Mouse (Mus musculus): ENCODE data around the gene Gdf7. TPM values are rescaled to one million over a fixed set of nuclear protein-coding genes. Genes with fewer than 3 reads are reported as not detected.
A peak's percentile ranks its signal among the peaks of the same experiment; 100 is the strongest.

Gdf7 gene
- polyA plus RNA-seq, 1 experiment from 2014 or later, result 0.16 TPM

DNA sequence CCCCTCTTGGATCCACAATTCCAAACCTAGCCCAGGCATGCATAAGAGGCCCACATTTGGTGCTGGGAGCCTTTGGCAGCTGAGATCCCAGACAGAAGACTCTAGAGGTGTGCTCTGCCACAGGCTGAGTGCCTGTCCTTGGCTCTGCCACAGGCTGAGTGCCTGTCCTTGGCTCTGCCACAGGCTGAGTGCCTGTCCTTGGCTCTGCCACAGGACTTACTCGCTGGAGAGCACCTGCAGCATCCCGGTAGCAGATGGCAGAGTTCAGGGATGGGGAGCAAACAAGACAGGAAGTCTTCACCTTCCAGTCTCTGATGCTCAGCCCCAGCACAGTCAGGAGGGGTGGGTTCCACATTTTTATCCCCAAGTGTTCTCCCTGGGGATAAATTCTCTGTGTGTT is 3.5 kb upstream of the Gdf7 start:
- no peaks in the 10 kb centered on the region for H3K36me3 ChIP-seq (ENCODE audit: control insufficient read depth, insufficient read depth, low read length)
- H3K4me2 ChIP-seq (ENCODE audit: low read length), result no peak overlapping the region
- H3K9ac ChIP-seq (ENCODE audit: low read depth, low read length), result no peak overlapping the region
- 44% methylated on average over 2 of the region's 2 CpGs for whole genome bisulfite sequencing
- ATAC-seq, result no peak
- peaks cover 45% of the 10 kb centered on the region for H3K27me3 ChIP-seq (ENCODE audit: control insufficient read depth, insufficient read depth, low read depth, low read length)
- H3K27ac ChIP-seq (ENCODE audit: low read length), result no peak overlapping the region
- H3K9me3 ChIP-seq (replicated peaks; ENCODE audit: control insufficient read depth, low read length, poor library complexity, severe bottlenecking), result no peaks in the 10 kb centered on the region
- no peak overlapping the region for H3K4me3 ChIP-seq (ENCODE audit: low read depth, low read length)
- peaks cover 10% of the 10 kb centered on the region for H3K4me1 ChIP-seq (ENCODE audit: control insufficient read depth, insufficient read depth, low read length)

DNA sequence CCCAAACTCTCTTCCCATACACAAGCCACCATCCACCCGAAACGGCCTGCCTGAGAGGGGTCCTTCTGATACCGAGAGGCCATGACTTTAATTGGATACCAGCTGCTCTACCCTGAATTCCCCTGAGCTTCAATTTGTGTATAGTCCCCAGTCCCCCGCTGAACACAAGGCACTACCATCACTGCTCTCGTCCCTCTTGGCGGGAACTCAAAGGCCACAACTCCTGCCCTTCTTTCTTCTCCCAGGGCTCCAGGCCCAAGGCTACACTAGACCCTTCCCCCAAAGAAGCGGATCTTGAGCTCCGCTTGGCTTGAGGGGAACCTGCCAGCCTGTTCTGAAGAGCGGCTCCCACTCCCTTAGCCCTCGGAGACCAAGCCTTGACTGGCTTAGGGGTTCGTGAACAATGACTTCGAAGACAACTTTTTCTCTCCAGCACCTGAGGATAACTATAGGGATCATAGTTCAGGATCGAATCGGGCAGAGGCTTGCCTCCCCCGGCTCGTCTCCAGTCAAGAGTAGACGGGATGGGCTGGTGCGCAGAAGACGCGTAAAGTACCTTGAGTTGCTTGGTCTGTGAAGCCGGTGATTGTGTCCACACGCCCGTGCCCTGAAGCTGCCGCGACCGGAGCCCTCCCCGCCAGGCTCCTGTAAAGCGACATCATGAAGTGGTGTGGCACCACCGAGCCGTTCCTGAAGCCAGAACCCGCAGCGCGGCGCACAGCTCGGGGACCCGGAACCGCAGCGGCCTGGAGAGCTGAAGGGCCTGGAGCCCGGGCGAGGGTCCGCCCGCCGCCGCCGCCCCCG is 541 bp downstream of the Gdf7 start:
- WGBS, result 2% methylated on average over 45 of the region's 46 CpGs
- peak; percentile 2; the same call in 1 of the 2 replicates for ATAC-seq
- H3K27ac ChIP-seq (ENCODE audit: low read length), result no peak overlapping the region

DNA sequence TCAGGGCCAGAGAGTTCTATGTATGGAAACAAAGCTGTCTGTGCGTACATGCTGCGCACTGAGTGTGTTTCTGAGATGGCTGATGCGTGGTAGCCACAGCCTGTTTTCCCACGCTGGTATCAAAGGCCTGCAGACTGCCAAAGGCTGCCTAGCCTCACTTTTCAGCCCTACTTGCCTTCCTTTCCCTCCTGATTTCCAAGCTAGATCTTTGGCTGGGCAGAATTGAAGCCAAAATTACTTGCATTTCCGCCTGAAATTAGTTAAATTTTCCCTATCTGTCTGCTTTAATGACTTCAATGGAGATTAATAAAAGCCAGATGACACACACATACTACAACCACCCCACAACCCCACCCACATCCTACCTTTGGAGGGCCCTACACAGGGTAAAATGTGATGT is 1.2 kb downstream of the Gdf7 start:
- H3K4me3 ChIP-seq (ENCODE audit: low read depth, low read length), result no peak overlapping the region
- H3K4me2 ChIP-seq (ENCODE audit: low read length), result no peak overlapping the region

More for the DNA sequence above, 541 bp downstream of the Gdf7 start:
- no peaks in the 10 kb centered on the region for H3K36me3 ChIP-seq (ENCODE audit: control insufficient read depth, insufficient read depth, low read length)
- peak overlapping the region; percentile 57 for H3K9ac ChIP-seq (ENCODE audit: low read depth, low read length)
- H3K9me3 ChIP-seq (replicated peaks; ENCODE audit: control insufficient read depth, low read length, poor library complexity, severe bottlenecking), result no peaks in the 10 kb centered on the region
- peaks cover 18% of the 10 kb centered on the region for H3K4me1 ChIP-seq (ENCODE audit: control insufficient read depth, insufficient read depth, low read length)
- peak overlapping the region; percentile 43 for H3K4me3 ChIP-seq (ENCODE audit: low read depth, low read length)
- peaks cover 70% of the 10 kb centered on the region for H3K27me3 ChIP-seq (ENCODE audit: control insufficient read depth, insufficient read depth, low read depth, low read length)
- peak overlapping the region; percentile 82 for H3K4me2 ChIP-seq (ENCODE audit: low read length)

DNA sequence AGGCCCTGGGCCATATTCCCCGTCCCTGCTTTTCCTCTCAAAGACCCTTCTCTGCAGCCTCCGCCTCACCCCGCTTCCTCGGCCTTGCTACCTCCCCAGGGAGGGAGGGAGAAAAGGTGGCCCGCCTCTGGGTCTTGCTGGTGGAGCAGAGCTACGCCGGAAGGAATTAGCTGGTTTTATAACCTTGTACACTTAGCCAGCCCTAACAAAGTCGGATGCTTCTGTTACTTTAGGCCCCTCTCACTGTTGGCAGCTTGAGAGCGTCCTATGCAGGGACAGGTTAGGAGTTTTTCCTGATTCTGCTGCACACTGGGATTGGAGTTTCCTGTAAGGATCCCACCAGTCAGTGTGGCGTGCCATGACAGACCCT is 1.7 kb downstream of the Gdf7 start:
- Histone ChIP-seq H3K9me3 (replicated peaks; ENCODE audit: control insufficient read depth, low read length, poor library complexity, severe bottlenecking) (no peaks in the 10 kb centered on the region), H3K9ac (ENCODE audit: low read depth, low read length) (no peak overlapping the region), H3K4me3 (ENCODE audit: low read depth, low read length) (no peak overlapping the region), H3K4me2 (ENCODE audit: low read length) (no peak overlapping the region), H3K36me3 (ENCODE audit: control insufficient read depth, insufficient read depth, low read length) (no peaks in the 10 kb centered on the region), H3K27me3 (ENCODE audit: control insufficient read depth, insufficient read depth, low read depth, low read length) (peaks cover 74% of the 10 kb centered on the region), H3K4me1 (ENCODE audit: control insufficient read depth, insufficient read depth, low read length) (peaks cover 18% of the 10 kb centered on the region), H3K27ac (ENCODE audit: low read length) (no peak overlapping the region)
- ATAC-seq, result no peak
- WGBS, result 17% methylated on average over 10 of the region's 10 CpGs

More for the DNA sequence above, 1.2 kb downstream of the Gdf7 start:
- peaks cover 18% of the 10 kb centered on the region for H3K4me1 ChIP-seq (ENCODE audit: control insufficient read depth, insufficient read depth, low read length)
- 21% methylated on average over 5 of the region's 5 CpGs for WGBS
- H3K27ac ChIP-seq (ENCODE audit: low read length), result no peak overlapping the region
- H3K36me3 ChIP-seq (ENCODE audit: control insufficient read depth, insufficient read depth, low read length), result no peaks in the 10 kb centered on the region
- H3K9me3 ChIP-seq (replicated peaks; ENCODE audit: control insufficient read depth, low read length, poor library complexity, severe bottlenecking), result no peaks in the 10 kb centered on the region
- no peak for ATAC-seq
- H3K9ac ChIP-seq (ENCODE audit: low read depth, low read length), result no peak overlapping the region
- peaks cover 73% of the 10 kb centered on the region for H3K27me3 ChIP-seq (ENCODE audit: control insufficient read depth, insufficient read depth, low read depth, low read length)

DNA sequence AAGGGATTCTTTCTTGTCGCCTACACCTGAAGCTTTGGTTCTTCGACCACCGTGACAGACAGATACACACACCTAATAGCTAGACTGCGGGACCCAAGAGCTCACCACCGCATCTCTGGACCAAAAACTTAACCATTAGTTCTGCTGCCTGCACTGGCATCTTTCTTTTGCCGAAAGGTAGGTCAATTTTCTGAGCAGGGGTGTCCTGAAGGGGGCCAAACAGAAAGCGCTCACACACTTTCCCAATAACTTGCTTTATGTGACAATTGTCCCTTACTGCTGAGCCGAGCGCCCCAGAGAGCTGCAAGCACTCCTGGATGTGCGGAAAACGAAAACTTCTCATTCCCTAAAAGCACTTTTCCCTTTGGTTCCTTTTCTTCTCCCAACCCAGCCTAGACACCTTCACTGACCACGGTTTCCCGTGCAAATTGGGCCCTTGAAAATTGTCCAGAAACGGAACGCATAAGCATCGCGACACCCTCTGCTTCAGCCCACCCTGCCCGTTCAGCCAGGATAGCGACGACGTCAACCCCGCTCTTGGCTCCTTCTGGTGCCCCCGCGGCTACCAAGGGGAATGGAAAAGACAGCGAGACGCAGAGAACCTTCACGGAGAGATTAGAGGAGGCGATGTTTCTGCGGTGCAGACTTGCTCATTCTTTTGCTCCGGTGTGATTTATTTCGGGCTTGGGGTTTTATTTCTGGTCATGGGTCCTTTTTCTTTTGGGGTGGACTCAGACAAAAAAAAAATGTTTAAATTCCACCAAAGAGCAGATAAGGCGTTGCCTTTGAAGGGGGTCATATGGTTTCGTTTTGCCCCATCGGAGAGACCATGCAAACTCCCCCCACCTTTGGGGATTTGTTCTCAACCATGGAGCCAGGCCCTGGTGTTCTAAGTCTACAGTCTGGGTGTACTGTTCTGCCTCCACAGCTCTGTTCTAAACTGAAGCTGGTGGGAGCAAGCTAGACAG is 2.3 kb downstream of the Gdf7 start:
- H3K36me3 ChIP-seq (ENCODE audit: control insufficient read depth, insufficient read depth, low read length), result no peaks in the 10 kb centered on the region
- H3K27me3 ChIP-seq (ENCODE audit: control insufficient read depth, insufficient read depth, low read depth, low read length), result peaks cover 73% of the 10 kb centered on the region
- H3K4me1 ChIP-seq (ENCODE audit: control insufficient read depth, insufficient read depth, low read length), result peaks cover 18% of the 10 kb centered on the region
- no peak overlapping the region for H3K27ac ChIP-seq (ENCODE audit: low read length)
- no peaks in the 10 kb centered on the region for H3K9me3 ChIP-seq (replicated peaks; ENCODE audit: control insufficient read depth, low read length, poor library complexity, severe bottlenecking)
- ATAC-seq, result no peak
- no peak overlapping the region for H3K4me3 ChIP-seq (ENCODE audit: low read depth, low read length)
- no peak overlapping the region for H3K4me2 ChIP-seq (ENCODE audit: low read length)
- no peak overlapping the region for H3K9ac ChIP-seq (ENCODE audit: low read depth, low read length)
- WGBS, result 3% methylated on average over 34 of the region's 34 CpGs

DNA sequence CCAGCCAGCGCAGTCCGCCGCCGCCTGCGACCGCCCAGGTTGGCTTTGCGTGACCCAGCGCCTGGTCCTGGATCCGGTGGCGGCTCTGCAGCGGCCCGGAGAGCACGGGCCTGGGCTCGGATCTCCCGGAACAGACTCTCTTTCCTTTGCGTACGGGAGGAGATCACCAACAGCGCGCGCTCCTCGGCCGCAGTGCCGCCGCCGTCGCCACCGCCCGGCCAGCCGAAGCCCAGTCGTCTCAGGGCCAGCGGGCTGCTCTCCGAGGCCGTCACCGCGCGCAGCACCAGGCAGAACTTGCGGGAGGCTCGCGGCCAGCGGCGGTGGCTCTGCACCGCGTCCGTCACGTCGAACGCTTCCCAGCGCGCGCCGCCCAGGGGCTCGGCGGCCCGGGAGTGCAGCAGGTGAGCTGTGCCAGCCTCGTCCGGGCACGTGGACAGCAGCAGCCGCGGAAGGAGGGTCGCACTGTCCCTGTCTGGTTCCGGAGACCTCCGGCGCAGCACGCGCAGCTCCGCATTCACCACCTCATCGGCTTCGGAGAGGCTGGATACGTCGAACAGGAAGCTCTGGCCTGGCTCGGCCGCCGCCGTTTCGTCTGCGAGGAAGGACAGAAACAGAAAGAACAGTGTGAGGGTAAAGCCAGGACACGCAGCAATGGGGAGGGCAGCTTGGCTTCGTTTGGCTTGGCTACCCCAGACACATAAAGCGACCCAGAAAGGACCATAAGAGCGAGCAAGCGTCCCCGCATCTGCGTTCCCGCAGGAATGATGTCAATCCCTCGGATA is 3.2 kb downstream of the Gdf7 start:
- H3K4me2 ChIP-seq (ENCODE audit: low read length), result peak overlapping the region; percentile 62
- H3K36me3 ChIP-seq (ENCODE audit: control insufficient read depth, insufficient read depth, low read length), result no peaks in the 10 kb centered on the region
- WGBS, result under 1% methylated on average over 78 of the region's 85 CpGs
- peak; percentile 16; the same call in 1 of the 2 replicates for ATAC-seq
- no peaks in the 10 kb centered on the region for H3K9me3 ChIP-seq (replicated peaks; ENCODE audit: control insufficient read depth, low read length, poor library complexity, severe bottlenecking)
- peak overlapping the region; percentile 40 for H3K4me3 ChIP-seq (ENCODE audit: low read depth, low read length)
- H3K9ac ChIP-seq (ENCODE audit: low read depth, low read length), result peak overlapping the region; percentile 35; the same call in 1 of the 2 replicates
- H3K4me1 ChIP-seq (ENCODE audit: control insufficient read depth, insufficient read depth, low read length), result peaks cover 18% of the 10 kb centered on the region
- H3K27me3 ChIP-seq (ENCODE audit: control insufficient read depth, insufficient read depth, low read depth, low read length), result peaks cover 68% of the 10 kb centered on the region
- no peak overlapping the region for H3K27ac ChIP-seq (ENCODE audit: low read length)

DNA sequence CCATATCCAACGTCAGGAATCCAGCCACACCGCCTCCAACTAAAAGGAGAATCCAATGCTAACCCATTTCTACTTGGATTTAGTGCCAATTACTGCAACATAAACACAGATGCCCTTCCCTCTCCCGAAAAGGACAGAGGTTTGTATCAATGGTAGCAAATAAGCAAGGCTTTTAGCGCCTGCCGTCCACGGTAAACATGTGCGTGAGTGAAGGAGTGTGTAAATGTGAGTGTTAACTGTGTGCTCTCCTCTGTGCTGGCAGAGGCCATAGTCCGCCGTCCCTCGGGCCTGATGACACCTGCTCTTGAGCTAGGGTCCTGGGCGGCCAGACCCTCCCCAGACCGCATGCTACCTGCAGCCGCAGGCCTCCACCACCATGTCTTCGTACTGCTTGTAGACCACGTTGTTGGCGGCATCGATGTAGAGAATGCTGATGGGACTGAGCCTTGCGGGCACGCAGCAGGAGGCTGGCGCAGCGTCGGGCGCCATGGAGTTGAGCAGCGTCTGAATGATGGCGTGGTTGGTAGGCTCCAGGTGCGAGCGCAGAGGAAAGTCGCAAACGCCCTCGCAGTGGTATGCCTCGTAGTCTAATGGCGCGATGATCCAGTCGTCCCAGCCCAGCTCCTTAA is 4.1 kb downstream of the Gdf7 start:
- H3K4me1 ChIP-seq (ENCODE audit: control insufficient read depth, insufficient read depth, low read length), result peaks cover 18% of the 10 kb centered on the region
- H3K4me2 ChIP-seq (ENCODE audit: low read length), result peak overlapping the region; percentile 62
- H3K27me3 ChIP-seq (ENCODE audit: control insufficient read depth, insufficient read depth, low read depth, low read length), result peaks cover 63% of the 10 kb centered on the region
- H3K9me3 ChIP-seq (replicated peaks; ENCODE audit: control insufficient read depth, low read length, poor library complexity, severe bottlenecking), result no peaks in the 10 kb centered on the region
- no peak overlapping the region for H3K27ac ChIP-seq (ENCODE audit: low read length)
- H3K9ac ChIP-seq (ENCODE audit: low read depth, low read length), result peak overlapping the region; percentile 35; the same call in 1 of the 2 replicates
- 8% methylated on average over 34 of the region's 34 CpGs for WGBS
- no peaks in the 10 kb centered on the region for H3K36me3 ChIP-seq (ENCODE audit: control insufficient read depth, insufficient read depth, low read length)
- ATAC-seq, result peak; percentile 9; the same call in 1 of the 2 replicates
- peak overlapping the region; percentile 40 for H3K4me3 ChIP-seq (ENCODE audit: low read depth, low read length)

DNA sequence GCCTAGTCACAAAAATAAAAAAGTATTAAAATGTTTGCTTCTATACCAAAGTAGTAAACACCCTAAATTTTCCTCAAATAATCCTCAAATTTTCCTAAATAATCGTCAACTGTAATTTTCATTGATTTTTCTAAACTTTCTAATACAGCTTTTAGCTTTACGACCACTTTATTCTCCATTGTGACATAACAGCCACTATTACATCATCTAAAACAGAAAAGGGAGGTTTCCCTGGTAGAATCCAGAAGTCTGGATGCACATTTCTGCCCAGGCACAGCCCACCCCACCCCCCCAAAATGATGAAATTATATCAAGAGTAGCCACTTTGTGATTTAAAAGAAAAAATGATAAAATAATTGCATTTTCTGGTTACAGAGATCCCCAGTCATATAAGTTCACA is 5.6 kb downstream of the Gdf7 start:
- H3K4me3 ChIP-seq (ENCODE audit: low read depth, low read length), result no peak overlapping the region
- no peak overlapping the region for H3K9ac ChIP-seq (ENCODE audit: low read depth, low read length)
- H3K27me3 ChIP-seq (ENCODE audit: control insufficient read depth, insufficient read depth, low read depth, low read length), result peaks cover 49% of the 10 kb centered on the region
- no peaks in the 10 kb centered on the region for H3K9me3 ChIP-seq (replicated peaks; ENCODE audit: control insufficient read depth, low read length, poor library complexity, severe bottlenecking)
- H3K36me3 ChIP-seq (ENCODE audit: control insufficient read depth, insufficient read depth, low read length), result no peaks in the 10 kb centered on the region
- H3K4me1 ChIP-seq (ENCODE audit: control insufficient read depth, insufficient read depth, low read length), result peaks cover 9% of the 10 kb centered on the region; the same call in 1 of the 2 replicates
- no peak for ATAC-seq
- H3K4me2 ChIP-seq (ENCODE audit: low read length), result no peak overlapping the region
- WGBS, result 78% methylated on average over 2 of the region's 2 CpGs
- no peak overlapping the region for H3K27ac ChIP-seq (ENCODE audit: low read length)
